Mouse (Mus musculus): ENCODE results near the gene Nmrk2. TPM values are rescaled to one million over a fixed set of nuclear protein-coding genes. Genes with fewer than 3 reads are reported as not detected.
A peak's percentile ranks its signal among the peaks of the same experiment; 100 is the strongest.

The Nmrk2 gene
- polyA plus RNA-seq (2016; fragmentation: Nextera tagmentation; extraction: Ambion mirVana), result not detected in 2 replicates

GRCm38 (mm10) chr10:81201807-81202758 is at the start of gene Nmrk2:
Gene Nmrk2 (minus strand): TSS chr10:81202051.
- no peak within 1 kb of the TSS for H3K27ac ChIP-seq
- no peak within 1 kb of the TSS for H3K9ac ChIP-seq (replicated peaks)
- H3K36me3 ChIP-seq, result no peaks in the 10 kb centered on the region
- H3K9me3 ChIP-seq, result no peaks in the 10 kb centered on the region
- no peaks in the 10 kb centered on the region for H3K4me1 ChIP-seq (replicated peaks)
- H3K4me2 ChIP-seq, result no peak within 1 kb of the TSS
- WGBS, result 56% methylated on average over 13 of the region's 13 CpGs
- no peak within 1 kb of the TSS for H3K4me3 ChIP-seq (replicated peaks)
- H3K27me3 ChIP-seq, result peaks cover 30% of the 10 kb centered on the region
- ATAC-seq (ENCODE audit: insufficient number of reproducible peaks, insufficient read depth, low FRiP score, low TSS enrichment, low read depth), result no peak

GRCm38 (mm10) chr10:81249442-81249841 is 47.6 kb upstream of the Nmrk2 start:
- H3K27ac ChIP-seq, result no peak overlapping the region
- no peaks in the 10 kb centered on the region for H3K9me3 ChIP-seq
- no peak overlapping the region for H3K9ac ChIP-seq (replicated peaks)
- no peak overlapping the region for H3K4me2 ChIP-seq
- WGBS, result 81% methylated on average over 8 of the region's 8 CpGs
- no peak for ATAC-seq (ENCODE audit: insufficient number of reproducible peaks, insufficient read depth, low FRiP score, low TSS enrichment, low read depth)
- H3K27me3 ChIP-seq, result peaks cover 48% of the 10 kb centered on the region
- peaks cover 17% of the 10 kb centered on the region for H3K4me1 ChIP-seq (replicated peaks)
- H3K4me3 ChIP-seq (replicated peaks), result no peak overlapping the region
- H3K36me3 ChIP-seq, result no peaks in the 10 kb centered on the region

- Histone ChIP-seq H3K4me2 (no peak overlapping the region), H3K27me3 (peaks cover 48% of the 10 kb centered on the region), H3K9ac (replicated peaks) (no peak overlapping the region), H3K27ac (no peak overlapping the region), H3K36me3 (no peaks in the 10 kb centered on the region), H3K9me3 (no peaks in the 10 kb centered on the region), H3K4me1 (replicated peaks) (peaks cover 14% of the 10 kb centered on the region), H3K4me3 (replicated peaks) (no peak overlapping the region)
- no peak for ATAC-seq (ENCODE audit: insufficient number of reproducible peaks, insufficient read depth, low FRiP score, low TSS enrichment, low read depth)
- 96% methylated on average over 2 of the region's 2 CpGs for WGBS
Measured at GRCm38 (mm10) chr10:81247804-81248203, 46.0 kb upstream of the Nmrk2 start.

DNA sequence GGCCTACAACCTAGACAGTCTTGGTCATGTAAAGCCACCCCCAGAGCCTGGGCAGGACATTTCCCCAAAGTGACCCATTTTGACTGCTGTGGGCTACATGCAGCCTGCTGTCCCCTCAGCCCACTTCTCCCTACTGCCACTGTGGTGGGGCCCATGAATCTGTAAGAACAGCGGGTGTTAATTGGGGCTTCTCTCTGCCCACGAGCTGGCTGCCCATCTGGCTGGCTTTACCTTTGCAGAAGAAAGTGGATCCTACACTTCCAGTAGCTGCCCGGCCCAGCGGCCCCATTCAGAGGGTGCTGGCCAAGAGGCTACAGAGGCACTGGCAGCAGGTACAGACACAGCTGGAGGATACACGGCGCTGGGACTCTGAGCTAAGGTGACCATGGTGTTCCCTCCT is 43.3 kb upstream of the Nmrk2 start:
- H3K27me3 ChIP-seq, result peaks cover 50% of the 10 kb centered on the region
- H3K4me1 ChIP-seq (replicated peaks), result peaks cover 10% of the 10 kb centered on the region; the same call in 1 of the 2 replicates
- WGBS, result 90% methylated on average over 6 of the region's 6 CpGs
- no peaks in the 10 kb centered on the region for H3K9me3 ChIP-seq
- H3K36me3 ChIP-seq, result no peaks in the 10 kb centered on the region
- no peak overlapping the region for H3K4me2 ChIP-seq
- H3K4me3 ChIP-seq (replicated peaks), result no peak overlapping the region
- no peak overlapping the region for H3K27ac ChIP-seq
- no peak for ATAC-seq (ENCODE audit: insufficient number of reproducible peaks, insufficient read depth, low FRiP score, low TSS enrichment, low read depth)
- no peak overlapping the region for H3K9ac ChIP-seq (replicated peaks)

- H3K9me3 ChIP-seq, result no peaks in the 10 kb centered on the region
- H3K36me3 ChIP-seq, result no peaks in the 10 kb centered on the region
- 11% methylated on average over 17 of the region's 17 CpGs for WGBS
- H3K27me3 ChIP-seq, result peaks cover 55% of the 10 kb centered on the region
- no peak overlapping the region for H3K9ac ChIP-seq (replicated peaks)
- H3K27ac ChIP-seq, result no peak overlapping the region
- peaks cover 16% of the 10 kb centered on the region; the same call in 1 of the 2 replicates for H3K4me1 ChIP-seq (replicated peaks)
- no peak overlapping the region for H3K4me3 ChIP-seq (replicated peaks)
- ATAC-seq (ENCODE audit: insufficient number of reproducible peaks, insufficient read depth, low FRiP score, low TSS enrichment, low read depth), result peak; percentile 11
- no peak overlapping the region for H3K4me2 ChIP-seq
Measured at GRCm38 (mm10) chr10:81244595-81244994, 42.7 kb upstream of the Nmrk2 start.

DNA sequence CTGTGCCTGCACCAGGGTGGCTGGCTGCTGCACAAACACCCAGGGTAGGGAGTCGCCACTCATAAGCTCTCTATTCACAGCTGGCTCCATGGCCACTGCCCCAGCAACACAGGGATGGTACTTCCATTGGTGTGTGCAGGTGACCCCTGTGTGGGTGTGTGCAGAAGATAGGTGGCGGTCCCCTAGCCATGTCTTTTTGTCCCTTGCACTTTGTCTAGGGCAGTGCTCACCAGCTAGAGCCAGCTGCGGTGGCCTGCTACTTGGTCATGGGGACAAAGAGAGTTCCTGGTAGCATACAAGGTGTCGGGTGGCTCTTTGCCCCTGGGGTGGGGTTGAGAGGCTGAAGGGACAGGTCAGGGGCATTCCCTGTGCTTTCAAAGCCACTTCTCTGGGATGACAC is 42.3 kb upstream of the Nmrk2 start:
- Histone ChIP-seq H3K9ac (replicated peaks) (no peak overlapping the region), H3K36me3 (no peaks in the 10 kb centered on the region), H3K4me1 (replicated peaks) (peaks cover 20% of the 10 kb centered on the region; the same call in 1 of the 2 replicates), H3K27ac (no peak overlapping the region), H3K9me3 (no peaks in the 10 kb centered on the region), H3K27me3 (peaks cover 56% of the 10 kb centered on the region), H3K4me3 (replicated peaks) (no peak overlapping the region), H3K4me2 (no peak overlapping the region)
- WGBS, result 62% methylated on average over 4 of the region's 4 CpGs
- ATAC-seq (ENCODE audit: insufficient number of reproducible peaks, insufficient read depth, low FRiP score, low TSS enrichment, low read depth), result no peak

GRCm38 (mm10) chr10:81242021-81242420 is 40.2 kb upstream of the Nmrk2 start:
- Histone ChIP-seq H3K36me3 (no peaks in the 10 kb centered on the region), H3K4me1 (replicated peaks) (peaks cover 21% of the 10 kb centered on the region; the same call in 1 of the 2 replicates), H3K4me2 (no peak overlapping the region), H3K9ac (replicated peaks) (no peak overlapping the region), H3K27me3 (peaks cover 76% of the 10 kb centered on the region), H3K27ac (no peak overlapping the region), H3K4me3 (replicated peaks) (no peak overlapping the region), H3K9me3 (no peaks in the 10 kb centered on the region)
- 90% methylated on average over 16 of the region's 16 CpGs for WGBS
- no peak for ATAC-seq (ENCODE audit: insufficient number of reproducible peaks, insufficient read depth, low FRiP score, low TSS enrichment, low read depth)

DNA sequence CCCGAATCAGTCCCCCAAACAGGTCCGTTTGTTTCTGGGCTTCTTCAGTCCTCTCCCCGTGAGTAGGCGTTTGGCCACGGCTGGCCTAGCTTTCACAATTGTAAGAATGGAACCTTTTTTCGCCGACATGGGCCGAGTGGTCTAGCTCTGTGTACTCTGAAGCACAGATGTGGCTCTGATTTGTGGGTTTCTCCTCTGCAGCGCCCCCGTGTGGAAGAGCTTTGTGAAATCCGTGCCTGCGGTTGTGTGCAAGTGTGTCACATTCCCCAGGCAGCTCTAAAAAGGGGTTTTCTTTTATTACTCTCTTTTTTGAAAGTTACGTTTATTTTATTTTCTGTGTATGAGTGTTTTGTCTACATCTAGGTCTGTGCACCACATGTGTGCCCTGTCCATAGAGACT is 39.0 kb upstream of the Nmrk2 start:
- WGBS, result 23% methylated on average over 13 of the region's 13 CpGs
- no peak overlapping the region for H3K4me2 ChIP-seq
- no peak for ATAC-seq (ENCODE audit: insufficient number of reproducible peaks, insufficient read depth, low FRiP score, low TSS enrichment, low read depth)
- H3K9me3 ChIP-seq, result no peaks in the 10 kb centered on the region
- H3K27me3 ChIP-seq, result peaks cover 81% of the 10 kb centered on the region
- H3K4me1 ChIP-seq (replicated peaks), result peaks cover 21% of the 10 kb centered on the region; the same call in 1 of the 2 replicates
- H3K36me3 ChIP-seq, result no peaks in the 10 kb centered on the region
- no peak overlapping the region for H3K9ac ChIP-seq (replicated peaks)
- H3K4me3 ChIP-seq (replicated peaks), result no peak overlapping the region
- no peak overlapping the region for H3K27ac ChIP-seq

GRCm38 (mm10) chr10:81238618-81239017 is 36.8 kb upstream of the Nmrk2 start:
- Histone ChIP-seq H3K9me3 (no peaks in the 10 kb centered on the region), H3K4me3 (replicated peaks) (no peak overlapping the region), H3K4me1 (replicated peaks) (peaks cover 15% of the 10 kb centered on the region), H3K27me3 (peaks cover 69% of the 10 kb centered on the region), H3K4me2 (no peak overlapping the region), H3K36me3 (no peaks in the 10 kb centered on the region), H3K27ac (no peak overlapping the region), H3K9ac (replicated peaks) (no peak overlapping the region)
- 81% methylated on average over 2 of the region's 2 CpGs for WGBS
- ATAC-seq (ENCODE audit: insufficient number of reproducible peaks, insufficient read depth, low FRiP score, low TSS enrichment, low read depth), result no peak

GRCm38 (mm10) chr10:81236471-81237268 is 34.8 kb upstream of the Nmrk2 start:
- no peak overlapping the region for H3K4me2 ChIP-seq
- ATAC-seq (ENCODE audit: insufficient number of reproducible peaks, insufficient read depth, low FRiP score, low TSS enrichment, low read depth), result no peak
- H3K4me3 ChIP-seq (replicated peaks), result no peak overlapping the region
- no peak overlapping the region for H3K9ac ChIP-seq (replicated peaks)
- 80% methylated on average over 12 of the region's 12 CpGs for WGBS
- H3K36me3 ChIP-seq, result no peaks in the 10 kb centered on the region
- H3K4me1 ChIP-seq (replicated peaks), result peaks cover 19% of the 10 kb centered on the region
- H3K27ac ChIP-seq, result no peak overlapping the region
- H3K9me3 ChIP-seq, result no peaks in the 10 kb centered on the region
- H3K27me3 ChIP-seq, result peaks cover 62% of the 10 kb centered on the region

- Histone ChIP-seq H3K27ac (no peak overlapping the region), H3K36me3 (no peaks in the 10 kb centered on the region), H3K9me3 (no peaks in the 10 kb centered on the region), H3K27me3 (peaks cover 62% of the 10 kb centered on the region), H3K4me1 (replicated peaks) (peaks cover 16% of the 10 kb centered on the region), H3K4me2 (peak overlapping the region; percentile 75; the same call in 1 of the 2 replicates), H3K4me3 (replicated peaks) (peak overlapping the region; percentile 77; the same call in 1 of the 2 replicates), H3K9ac (replicated peaks) (no peak overlapping the region)
- no peak for ATAC-seq (ENCODE audit: insufficient number of reproducible peaks, insufficient read depth, low FRiP score, low TSS enrichment, low read depth)
- 85% methylated on average over 6 of the region's 6 CpGs for WGBS
Measured at GRCm38 (mm10) chr10:81234206-81234605, 32.4 kb upstream of the Nmrk2 start.
